Mouse (Mus musculus): Measurements from ENCODE around the gene Exoc5.
"Not testable (repeated sequence)": the region's sequence is repeated elsewhere in the genome, so short reads cannot be mapped to it uniquely, and the experiment has no call there.

Gene Exoc5

DNA sequence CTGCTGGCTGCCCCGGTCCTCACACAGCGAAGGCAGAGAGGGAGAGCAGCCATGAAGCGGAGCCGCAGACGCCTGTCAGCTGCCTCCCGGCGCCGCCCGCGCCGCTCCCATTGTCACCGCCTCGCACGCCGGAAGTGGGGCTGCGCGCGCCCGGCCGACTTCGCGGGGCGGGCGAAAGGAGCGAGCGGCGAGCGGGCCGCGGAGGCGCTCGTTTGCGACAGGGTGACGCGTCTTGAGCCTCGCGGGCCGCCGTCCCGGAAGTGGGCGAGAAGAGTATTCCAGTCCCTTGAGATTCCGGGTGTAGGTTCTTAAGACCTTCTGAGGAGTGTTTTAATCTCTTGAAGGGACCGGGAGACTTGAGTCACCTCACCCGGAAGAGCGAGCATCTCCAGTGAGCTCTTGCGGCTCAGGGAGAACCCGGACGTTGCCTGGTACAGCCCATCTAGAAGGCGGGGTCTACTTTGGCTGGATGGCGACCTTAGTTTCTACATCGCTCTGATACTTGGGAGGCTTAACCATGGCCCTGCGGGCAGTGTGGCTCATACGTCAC lies at the start of gene Exoc5:
Gene Exoc5, minus strand, starts transcription at position 380 of the 550 bp plus-strand sequence.
- DNase-seq: peak; percentile 94

GRCm38 (mm10) chr14:49091755-49092154 lies 25.3 kb upstream of the Exoc5 start:
- not testable (repeated sequence) for DNase-seq

- no peak for DNase-seq
These were observed 24.8 kb upstream of the Exoc5 start for GRCm38 (mm10) chr14:49091277-49091676.

DNA sequence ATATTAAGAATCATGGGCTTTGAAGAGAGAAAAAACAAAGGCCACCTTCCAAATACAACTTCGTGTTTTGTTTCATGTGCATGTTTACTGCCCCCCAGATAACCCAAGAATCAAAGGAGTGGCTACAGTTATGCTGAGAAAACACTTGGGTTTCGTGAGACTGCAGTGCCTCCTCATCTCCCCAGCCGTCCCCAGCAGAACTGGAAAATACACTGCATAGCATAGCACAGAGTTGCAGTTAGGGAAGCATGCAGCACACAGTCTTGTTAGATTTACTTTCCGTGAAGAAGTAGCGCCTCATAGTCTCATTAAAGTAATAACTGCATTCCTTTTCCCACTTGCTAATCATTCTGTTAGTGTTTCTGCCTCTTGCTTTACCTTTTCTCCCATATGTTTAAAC lies 23.6 kb upstream of the Exoc5 start:
- no peak for DNase-seq

- DNase-seq: no peak
These were observed 23.1 kb upstream of the Exoc5 start for GRCm38 (mm10) chr14:49089461-49090058.

DNA sequence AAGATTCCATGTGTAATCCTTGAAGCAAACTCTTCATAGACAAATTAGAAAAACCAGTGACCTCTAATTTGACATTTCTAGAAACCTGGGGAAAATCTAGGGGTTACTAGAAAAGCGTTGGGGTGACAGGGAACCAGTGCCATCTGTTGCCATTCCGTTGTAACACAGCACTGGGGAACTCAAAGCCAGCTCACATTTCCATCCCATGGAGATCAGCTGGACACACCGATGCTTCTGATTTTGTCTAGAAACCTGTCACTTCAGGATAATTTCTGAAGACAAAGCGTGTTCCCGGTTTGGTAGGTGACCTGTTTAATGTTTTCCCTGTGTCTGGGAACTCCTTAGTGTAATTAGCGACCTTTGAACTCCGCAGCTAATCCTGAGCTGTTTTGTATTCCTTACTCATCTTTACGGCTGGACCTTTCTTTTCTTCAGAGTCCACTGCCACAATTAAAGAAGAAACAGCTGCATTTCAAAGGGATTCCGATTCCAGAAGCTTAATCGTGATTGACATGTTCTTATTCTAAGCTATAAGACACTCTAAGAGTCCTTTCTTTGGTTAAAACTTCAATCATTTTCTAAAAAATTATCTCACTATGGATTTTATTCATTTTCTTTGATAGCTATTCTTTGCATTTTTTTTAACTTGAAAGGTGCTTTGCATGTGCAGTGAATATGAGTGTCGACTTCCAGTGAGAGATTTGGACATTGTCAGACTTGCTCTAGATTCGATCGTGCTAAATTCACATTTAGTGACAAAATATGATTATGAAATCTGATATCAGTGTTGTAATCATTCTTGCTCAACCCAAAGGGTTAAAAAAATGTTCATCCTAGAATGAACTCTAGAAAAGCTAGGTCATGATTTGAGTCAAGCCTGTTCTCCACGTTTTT lies 21.9 kb upstream of the Exoc5 start:
- DNase-seq: peak; percentile 61

DNA sequence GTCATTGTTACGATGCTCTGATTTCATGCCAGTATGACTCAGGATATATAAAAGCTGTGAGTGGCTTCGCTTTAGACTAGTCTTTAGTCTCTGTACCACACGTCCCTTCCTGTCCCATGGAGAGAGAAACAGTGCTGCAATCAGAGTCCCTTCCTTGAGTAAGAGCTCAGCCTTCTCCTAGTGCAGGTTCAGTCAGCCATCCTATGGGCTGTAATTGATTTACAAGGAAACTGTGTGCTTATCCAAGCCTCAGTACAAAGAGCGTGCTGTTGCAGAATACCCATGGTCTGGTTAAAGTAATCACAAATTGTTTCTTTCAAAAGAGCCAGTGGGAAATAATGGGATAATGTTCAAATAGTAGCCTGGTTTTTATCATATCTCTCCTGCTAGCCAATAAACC lies 20.1 kb upstream of the Exoc5 start:
- DNase-seq: peak; percentile 57

DNA sequence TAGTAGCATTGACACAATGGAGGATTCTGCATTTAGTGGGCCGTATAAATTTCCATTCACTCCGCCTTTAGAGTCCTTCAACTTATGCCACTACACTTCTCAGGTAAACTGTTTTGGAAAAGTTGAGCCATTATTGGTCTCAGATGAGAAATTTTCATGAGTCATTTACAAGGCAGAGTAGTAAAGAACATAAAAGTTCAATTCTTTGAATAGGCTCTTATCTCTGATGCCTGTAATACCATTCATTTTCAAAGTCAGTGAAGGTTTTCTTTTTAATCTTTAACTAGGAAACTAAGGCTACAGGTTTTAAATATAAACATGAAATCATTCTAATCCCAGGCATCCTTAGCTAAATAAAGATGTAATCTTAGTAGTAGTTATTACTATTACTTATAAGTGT lies 12.4 kb upstream of the Exoc5 start:
- DNase-seq: no peak

- no peak for DNase-seq
These were observed 7.9 kb upstream of the Exoc5 start for GRCm38 (mm10) chr14:49074361-49074760.

GRCm38 (mm10) chr14:49073896-49074295 lies 7.4 kb upstream of the Exoc5 start:
- DNase-seq: no peak

DNA sequence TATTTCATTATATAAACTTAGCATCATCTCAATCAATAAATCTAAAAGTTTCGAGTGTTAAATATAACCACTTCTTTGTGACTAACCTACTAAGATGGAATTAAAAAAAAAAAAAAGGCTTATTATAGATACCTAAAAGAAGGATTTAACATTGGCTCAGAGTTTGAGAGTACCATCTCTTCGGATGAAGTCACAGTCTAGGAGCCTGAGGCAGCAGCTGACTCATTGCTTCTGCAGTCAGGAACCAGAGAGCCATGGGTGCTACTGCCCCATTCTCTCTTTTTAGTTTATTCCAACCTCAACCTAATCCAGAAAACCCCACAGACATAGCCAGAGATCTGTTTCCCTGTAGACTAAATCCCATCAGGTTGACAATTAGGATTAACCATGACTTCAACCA lies 6.4 kb upstream of the Exoc5 start:
- no peak for DNase-seq

GRCm38 (mm10) chr14:49065529-49066273 lies 752 bp downstream of the Exoc5 start, which contains the start of gene Ap5m1:
Gene Ap5m1, plus strand, starts transcription at chr14:49066097.
- DNase-seq: no peak

GRCm38 (mm10) chr14:49063838-49064237 lies 2.6 kb downstream of the Exoc5 start:
- DNase-seq: no peak

- DNase-seq: no peak
These were observed 17.0 kb downstream of the Exoc5 start for GRCm38 (mm10) chr14:49049492-49049891.

DNA sequence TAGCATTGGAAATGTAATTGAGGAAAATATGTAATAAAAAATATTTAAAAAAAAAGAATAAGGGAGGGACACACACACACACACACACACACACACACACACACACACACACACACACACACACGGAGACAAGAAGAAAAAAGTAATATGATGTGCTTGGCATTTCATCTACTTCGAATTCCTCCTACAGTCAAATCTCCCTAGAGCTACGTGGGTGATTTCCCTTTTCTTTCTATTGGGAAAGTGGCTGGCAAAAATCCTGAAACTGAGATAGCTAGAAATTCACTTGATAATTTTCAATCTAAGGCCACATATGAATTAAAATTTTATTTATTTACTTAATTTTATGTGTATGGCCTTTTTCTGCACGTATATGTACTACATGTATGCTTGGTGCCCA lies 20.8 kb downstream of the Exoc5 start:
- DNase-seq: no peak

GRCm38 (mm10) chr14:49028991-49029390 lies 37.5 kb downstream of the Exoc5 start:
- no peak for DNase-seq

DNA sequence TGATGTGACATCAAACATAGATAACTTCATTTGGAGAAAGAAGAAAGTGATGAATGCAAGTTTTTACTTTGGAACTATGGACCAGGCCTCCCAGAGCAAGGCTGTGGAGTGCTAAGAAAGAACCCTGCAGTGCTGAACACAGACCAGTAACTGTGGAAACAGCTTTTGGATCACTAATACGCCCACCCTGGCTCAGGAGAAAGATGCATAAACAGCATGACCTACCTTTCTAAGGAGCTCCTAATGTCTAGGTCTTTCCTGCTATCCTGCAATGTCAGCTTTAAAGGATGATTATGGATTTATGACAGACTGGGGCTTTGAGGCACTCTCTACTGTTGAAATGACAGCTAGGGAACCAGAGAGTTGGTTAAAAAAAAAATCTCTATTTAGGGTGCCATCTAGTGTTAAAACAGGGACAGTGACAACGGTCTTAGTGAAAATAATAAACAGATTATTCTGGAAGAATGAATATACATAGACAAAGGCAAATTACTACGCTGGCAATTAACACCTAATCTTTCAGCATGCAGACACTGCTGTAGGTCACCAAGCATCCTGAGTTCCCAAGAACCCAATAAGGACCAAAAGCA lies 38.6 kb downstream of the Exoc5 start:
- no peak for DNase-seq

DNA sequence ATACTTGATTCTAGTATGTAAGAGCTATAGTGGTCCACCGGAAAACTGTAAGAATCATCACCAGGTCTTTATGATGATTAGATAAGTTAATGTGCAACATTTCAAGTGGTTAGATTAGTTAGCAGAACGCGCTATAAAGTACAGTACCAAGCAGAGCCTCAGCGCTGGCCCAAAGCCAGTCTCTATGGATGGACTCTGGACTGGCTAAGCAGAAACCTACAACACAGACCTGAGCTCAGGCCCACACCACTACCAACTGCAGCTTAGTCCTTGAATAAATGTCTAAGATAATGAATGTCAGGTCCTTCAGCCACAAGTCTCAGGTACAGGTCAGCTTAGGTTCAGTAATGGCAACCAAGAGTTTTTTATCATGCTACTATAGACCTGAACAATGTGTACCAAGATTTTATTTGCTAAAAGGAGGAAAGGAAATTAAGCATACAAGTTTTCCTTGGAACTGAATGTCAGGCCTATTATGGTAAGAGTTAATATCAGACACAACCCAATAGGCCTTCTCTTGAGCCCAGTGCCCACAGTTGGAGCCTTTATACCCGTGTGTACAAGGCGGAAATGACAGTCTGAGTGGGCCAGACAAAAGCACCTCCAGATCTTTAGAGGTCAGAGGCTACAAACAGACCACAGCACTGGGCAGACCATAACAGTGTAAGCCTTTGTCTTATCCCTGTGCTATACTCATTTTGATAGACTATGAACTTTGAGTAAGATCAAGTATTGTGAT lies 39.2 kb downstream of the Exoc5 start:
- DNase-seq: peak; percentile 14

DNA sequence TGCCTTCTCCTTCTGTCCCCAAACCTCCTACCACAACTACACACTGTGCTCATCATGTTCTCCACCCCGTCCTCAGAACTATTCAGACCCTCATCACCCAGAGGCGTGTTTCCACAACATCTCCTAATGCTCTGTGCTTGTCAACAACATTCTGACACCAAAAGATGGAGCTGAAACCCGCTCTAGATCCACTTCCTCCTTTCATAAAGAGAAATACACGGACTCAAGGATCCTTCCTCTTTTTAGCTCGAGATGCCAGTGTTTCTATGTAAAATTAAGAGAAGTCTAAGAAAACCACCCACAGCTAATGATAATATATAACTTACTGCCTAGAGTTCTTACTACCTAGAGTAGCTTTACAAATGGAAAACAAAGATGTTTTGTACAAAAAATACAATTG lies 46.7 kb downstream of the Exoc5 start:
- DNase-seq: no peak

DNA sequence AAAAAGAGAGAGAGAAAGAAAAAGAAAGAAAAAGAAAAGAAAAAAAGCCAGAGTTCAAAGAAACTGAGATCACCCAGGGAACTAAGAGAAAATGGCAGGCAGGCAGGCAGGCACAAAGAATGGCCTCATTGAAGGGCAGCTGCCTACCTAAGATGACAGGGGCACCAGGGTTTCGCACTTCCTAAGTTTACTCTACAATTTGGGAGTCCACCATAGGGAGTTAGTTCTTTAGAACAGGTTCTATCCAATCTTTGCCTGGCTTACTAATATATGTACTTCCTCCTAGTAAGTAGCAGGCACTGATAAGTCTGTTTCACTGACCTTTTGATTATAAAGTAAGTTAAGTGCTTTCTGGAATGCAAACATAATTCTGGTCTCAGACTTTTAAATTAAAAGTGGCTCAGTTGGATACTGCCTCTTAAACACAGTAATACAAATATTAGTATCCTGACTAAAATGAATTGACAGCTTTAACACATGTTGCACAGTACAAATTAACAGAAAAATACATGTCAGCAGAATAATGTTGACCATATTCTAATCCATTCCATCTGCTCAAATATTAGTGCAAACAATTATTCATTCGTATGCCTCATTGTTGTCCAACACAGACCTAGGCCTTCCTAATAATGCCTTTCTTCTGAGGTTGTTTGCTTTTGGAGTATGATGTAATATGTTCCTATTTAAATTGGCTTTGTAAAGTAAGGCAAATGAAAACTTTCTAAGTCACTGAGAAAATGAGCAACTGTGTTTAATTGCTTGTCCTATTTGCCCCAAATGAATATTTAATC lies 57.9 kb downstream of the Exoc5 start:
- no peak for DNase-seq

GRCm38 (mm10) chr14:49007979-49008378 lies 58.5 kb downstream of the Exoc5 start:
- no peak for DNase-seq
